Mouse (Mus musculus) hindbrain, embryonic 14.5 days (tissue): ENCODE measurements at regions not wholly inside any gene's neighbourhood (a gene's known extent, or its start where the extent isn't known, plus 50 kb on each side); places are given as distances from the start of the nearest gene placed in this dataset.

ENCODE experiments used
- ATAC-seq: fragments of 200-750 bp; cut with Nextera tagmentation; 2 replicates; pipeline ENCODE4 v1.8.0; 2017; ENCODE audit warnings: moderate number of reproducible peaks, mild to moderate bottlenecking, moderate TSS enrichment, moderate library complexity; ENCODE audit not compliant: low FRiP score
- DNase-seq: peaks from one replicate; pipeline ENCODE4 v3.0.0-alpha.2; 2015; ENCODE audit warnings: low spot score
- H3K27ac ChIP-seq: fragments of 300-500 bp; sonication (generic); 2 replicates; pipeline ENCODE4 v1.5.1; 2014; ENCODE audit warnings: mild to moderate bottlenecking, moderate library complexity
- H3K27me3 ChIP-seq: fragments of 300-500 bp; sonication (generic); 2 replicates; pipeline ENCODE4 v1.6.1; 2014; ENCODE audit warnings: mild to moderate bottlenecking, low read length, mixed read lengths; ENCODE audit not compliant: control insufficient read depth, insufficient read depth
- H3K36me3 ChIP-seq: fragments of 300-500 bp; sonication (generic); replicated peaks from 2 replicates; pipeline ENCODE4 v1.6.1; 2014; ENCODE audit not compliant: control insufficient read depth, insufficient read depth
- H3K4me1 ChIP-seq: fragments of 300-500 bp; sonication (generic); replicated peaks from 2 replicates; pipeline ENCODE4 v1.6.1; 2014; ENCODE audit warnings: antibody characterized with exemption, low read length, mixed read lengths; ENCODE audit not compliant: control insufficient read depth, insufficient read depth
- H3K4me2 ChIP-seq: fragments of 300-500 bp; sonication (generic); replicated peaks from 2 replicates; pipeline ENCODE4 v1.6.1; 2014; ENCODE audit warnings: mild to moderate bottlenecking, moderate library complexity
- H3K4me3 ChIP-seq: fragments of 300-500 bp; sonication (generic); replicated peaks from 2 replicates; pipeline ENCODE4 v1.5.1; 2014; ENCODE audit warnings: mild to moderate bottlenecking, low read length
- H3K9ac ChIP-seq: fragments of 300-500 bp; sonication (generic); 2 replicates; pipeline ENCODE4 v1.6.1; 2014
- H3K9me3 ChIP-seq: fragments of 300-500 bp; sonication (generic); 2 replicates; pipeline ENCODE4 v1.6.1; 2016; ENCODE audit warnings: low read length; ENCODE audit not compliant: control insufficient read depth
- WGBS: fragments of 180-500 bp; shearing (Covaris S2); extraction: QIAGEN DNeasy Blood & Tissue Kit; methylation state at CpG from one replicate; pipeline ENCODE4 v1.1.7; 2014; 5-methylcytosine and 5-hydroxymethylcytosine counted together

DNA sequence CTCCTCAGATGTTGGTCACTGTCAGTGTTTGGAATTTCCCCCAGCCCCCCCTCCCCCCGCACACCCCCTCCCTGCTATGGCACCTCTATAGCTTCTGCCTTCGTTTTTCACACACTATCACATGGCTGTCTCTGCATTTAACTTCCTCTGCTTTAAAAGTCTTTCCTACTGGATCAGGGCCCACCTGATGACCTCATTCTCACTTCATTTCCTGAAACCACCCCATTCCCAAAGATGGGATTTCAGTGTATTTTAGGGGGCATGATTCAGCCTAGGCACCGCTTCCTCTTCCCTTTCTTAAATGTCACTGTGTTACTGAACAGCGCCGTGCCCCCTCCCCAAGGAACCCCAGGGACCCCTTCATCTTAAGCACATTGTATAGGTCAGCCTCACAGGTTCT is 103.7 kb downstream of the Ndufa10 start:
- DNase-seq (no peak), ATAC-seq (no peak)
- WGBS = 90% methylated on average over 5 of the region's 5 CpGs
- Histone ChIP-seq H3K36me3 (no peaks in the 10 kb centered on the region), H3K27me3 (no peaks in the 10 kb centered on the region), H3K4me2 (no peak overlapping the region), H3K9me3 (no peaks in the 10 kb centered on the region), H3K27ac (no peak overlapping the region), H3K4me1 (peaks cover 17% of the 10 kb centered on the region), H3K9ac (no peak overlapping the region), H3K4me3 (no peak overlapping the region)

DNA sequence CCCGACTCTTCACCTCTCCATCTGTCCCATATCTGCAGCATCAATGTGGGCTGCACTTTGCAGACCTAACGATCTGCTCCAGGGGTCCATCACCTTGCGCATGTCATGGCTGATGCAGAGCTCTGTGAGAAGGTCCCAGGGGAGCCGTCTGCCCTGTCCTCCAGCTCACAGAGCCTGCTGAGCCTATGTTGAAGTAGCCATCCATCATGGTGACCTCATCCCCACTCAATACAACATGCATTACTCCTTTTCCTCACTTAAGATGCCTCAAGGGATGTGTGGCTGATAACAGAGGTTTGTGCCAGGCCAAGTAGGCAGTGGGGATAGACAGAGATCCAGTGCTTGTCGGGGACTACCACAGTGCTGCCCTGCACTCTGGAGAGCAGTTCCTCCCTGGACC is 107.4 kb downstream of the Ndufa10 start:
- no peaks in the 10 kb centered on the region for H3K27me3 ChIP-seq
- no peaks in the 10 kb centered on the region for H3K9me3 ChIP-seq
- H3K4me3 ChIP-seq = no peak overlapping the region
- H3K4me2 ChIP-seq = no peak overlapping the region
- H3K36me3 ChIP-seq = no peaks in the 10 kb centered on the region
- H3K9ac ChIP-seq = no peak overlapping the region
- ATAC-seq (no peak), DNase-seq (no peak)
- H3K27ac ChIP-seq = no peak overlapping the region
- peaks cover 4% of the 10 kb centered on the region for H3K4me1 ChIP-seq
- WGBS = 73% methylated on average over 5 of the region's 5 CpGs

DNA sequence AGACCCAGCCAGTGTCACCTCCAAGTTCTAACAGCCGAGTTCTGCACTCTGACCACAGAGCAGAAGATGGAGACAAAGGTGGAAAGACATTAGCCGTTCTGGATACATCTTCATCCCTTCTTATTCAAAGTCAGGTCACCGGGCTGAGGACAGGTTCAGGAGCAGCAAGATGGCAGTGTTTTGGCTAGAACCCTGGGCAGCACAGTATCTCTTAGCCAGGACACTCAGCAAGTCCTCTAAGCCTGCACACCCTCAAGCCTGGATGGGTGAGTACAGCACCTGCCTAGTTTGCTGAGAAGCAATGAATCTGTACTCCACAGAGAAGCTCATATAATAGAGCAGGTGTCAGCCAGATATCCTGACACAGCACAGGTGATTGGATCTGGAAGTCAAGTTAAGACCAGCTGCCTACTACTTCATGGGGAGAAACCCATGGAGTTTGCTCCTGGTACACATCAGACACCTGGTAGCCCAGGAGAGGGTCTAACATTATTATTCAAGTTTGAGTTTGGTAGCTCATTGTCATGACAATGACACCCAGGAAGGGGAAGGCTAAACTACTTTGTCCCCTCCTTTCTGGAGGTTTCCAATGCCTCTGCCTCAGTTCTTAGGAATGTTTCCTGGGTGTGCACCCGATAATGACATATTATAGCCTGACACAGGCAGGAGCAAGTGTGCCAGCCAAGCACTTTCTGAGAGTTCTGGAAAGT is 108.1 kb downstream of the Ndufa10 start:
- Histone ChIP-seq H3K36me3 (no peaks in the 10 kb centered on the region), H3K4me3 (no peak overlapping the region), H3K27me3 (no peaks in the 10 kb centered on the region), H3K9me3 (no peaks in the 10 kb centered on the region), H3K4me2 (no peak overlapping the region), H3K4me1 (peaks cover 4% of the 10 kb centered on the region; the same call in 1 of the 2 replicates), H3K9ac (no peak overlapping the region), H3K27ac (no peak overlapping the region)
- ATAC-seq (no peak), DNase-seq (no peak)
- 82% methylated on average over 4 of the region's 4 CpGs for WGBS

DNA sequence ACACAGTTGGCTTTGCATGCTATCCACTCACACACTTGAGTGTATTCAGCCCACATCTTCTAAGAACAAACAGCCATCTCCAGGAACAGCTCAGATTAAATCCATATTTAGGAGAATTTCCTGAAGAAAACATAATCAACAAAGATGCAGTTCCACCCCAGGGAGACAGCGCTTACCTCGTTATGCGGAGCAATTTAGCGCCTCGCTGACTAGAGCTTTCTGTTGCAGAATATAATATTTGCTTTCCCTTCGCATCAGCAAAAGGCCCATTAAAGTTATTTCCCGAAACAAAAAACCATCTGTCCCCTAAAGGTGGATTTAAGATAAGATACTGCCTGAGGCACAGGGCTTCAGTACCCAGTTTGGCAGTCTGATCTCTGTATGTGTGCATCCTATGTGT is 112.0 kb downstream of the Ndufa10 start:
- ATAC-seq (peak; percentile 12; the same call in 1 of the 2 replicates), DNase-seq (peak; percentile 50)
- H3K9me3 ChIP-seq = no peaks in the 10 kb centered on the region
- H3K27ac ChIP-seq = peak overlapping the region; percentile 84
- H3K9ac ChIP-seq = no peak overlapping the region; the same call in 1 of the 2 replicates
- no peaks in the 10 kb centered on the region for H3K27me3 ChIP-seq
- no peaks in the 10 kb centered on the region for H3K36me3 ChIP-seq
- peaks cover 4% of the 10 kb centered on the region; the same call in 1 of the 2 replicates for H3K4me1 ChIP-seq
- no peak overlapping the region for H3K4me2 ChIP-seq
- no peak overlapping the region for H3K4me3 ChIP-seq
- WGBS = 60% methylated on average over 7 of the region's 7 CpGs

DNA sequence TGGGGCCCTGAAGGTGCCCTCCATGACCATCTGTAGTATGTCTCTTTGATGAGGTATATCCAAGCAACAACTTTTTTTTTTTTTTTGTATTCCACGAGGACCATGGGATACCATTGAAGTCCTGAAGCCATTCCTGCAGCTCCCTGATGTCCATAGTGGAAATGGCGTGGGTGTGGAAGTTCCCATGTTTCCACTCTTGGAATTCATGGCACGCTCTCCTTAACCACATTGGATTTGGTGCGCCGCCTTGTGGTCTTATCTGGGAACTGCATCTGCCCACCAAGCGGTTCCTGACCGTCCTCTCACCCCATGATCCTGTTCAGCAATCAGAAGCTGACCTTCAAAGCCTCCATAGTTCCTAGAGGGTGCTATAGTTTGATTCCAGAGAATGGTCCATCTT is 113.4 kb downstream of the Ndufa10 start:
- DNase-seq = peak; percentile 62
- Histone ChIP-seq H3K4me3 (no peak overlapping the region), H3K4me1 (peaks cover 4% of the 10 kb centered on the region; the same call in 1 of the 2 replicates), H3K4me2 (no peak overlapping the region), H3K27ac (no peak overlapping the region), H3K27me3 (no peaks in the 10 kb centered on the region), H3K9ac (no peak overlapping the region), H3K9me3 (no peaks in the 10 kb centered on the region), H3K36me3 (no peaks in the 10 kb centered on the region)
- ATAC-seq = no peak
- 10% methylated on average over 7 of the region's 7 CpGs for WGBS

DNA sequence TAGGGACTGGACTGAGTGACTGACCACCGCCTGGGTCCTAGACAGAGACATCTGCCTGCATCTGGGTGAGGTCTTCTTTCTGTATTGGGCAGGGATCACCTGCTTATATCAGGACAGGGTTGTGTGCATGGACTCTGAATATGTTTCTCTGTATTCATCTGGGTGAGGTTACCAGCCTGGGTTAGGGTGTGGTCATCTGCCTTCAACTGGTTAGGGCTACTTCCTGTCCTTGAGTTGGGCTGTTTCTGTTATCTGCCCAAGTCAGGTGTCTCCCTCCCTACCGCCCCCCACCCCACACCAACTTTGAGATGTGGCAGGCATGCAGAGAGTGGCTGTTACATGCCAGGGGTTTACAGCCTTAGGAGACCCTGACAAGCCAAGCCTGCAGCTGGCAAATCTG is 114.2 kb downstream of the Ndufa10 start:
- peaks cover 4% of the 10 kb centered on the region; the same call in 1 of the 2 replicates for H3K4me1 ChIP-seq
- ATAC-seq = no peak
- no peaks in the 10 kb centered on the region for H3K36me3 ChIP-seq
- H3K9ac ChIP-seq = no peak overlapping the region
- no peak for DNase-seq
- H3K4me3 ChIP-seq = no peak overlapping the region
- H3K27me3 ChIP-seq = no peaks in the 10 kb centered on the region
- H3K27ac ChIP-seq = no peak overlapping the region
- WGBS = 93% methylated on average over 2 of the region's 2 CpGs
- H3K4me2 ChIP-seq = no peak overlapping the region
- no peaks in the 10 kb centered on the region for H3K9me3 ChIP-seq

DNA sequence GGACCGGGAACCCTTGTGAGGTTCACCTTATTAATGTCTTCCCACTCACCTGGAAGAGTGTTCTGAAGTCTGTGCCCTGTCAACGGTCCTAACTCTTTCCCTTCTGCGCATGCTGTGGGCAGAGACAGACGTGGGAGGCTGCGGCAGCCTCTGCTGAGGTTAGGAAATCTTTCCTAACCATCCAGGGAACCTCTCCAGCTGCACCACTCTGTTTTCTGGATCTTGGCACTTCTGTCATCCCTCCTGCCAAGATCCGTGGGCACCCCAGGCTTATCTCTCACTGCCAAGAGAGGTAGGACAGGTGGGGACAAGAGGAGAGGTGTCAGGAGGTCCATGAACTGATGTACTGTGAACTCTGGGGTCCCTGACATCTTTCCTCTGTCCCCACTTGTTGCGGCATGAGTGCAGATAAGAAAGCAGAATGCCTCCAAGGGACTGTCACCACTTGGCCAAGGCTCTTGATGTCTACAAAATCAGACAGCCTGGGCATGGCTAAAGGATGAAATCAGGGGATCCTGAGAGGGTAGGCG is 114.8 kb downstream of the Ndufa10 start:
- 90% methylated on average over 8 of the region's 8 CpGs for WGBS
- no peak overlapping the region for H3K4me3 ChIP-seq
- DNase-seq (no peak), ATAC-seq (no peak)
- peaks cover 4% of the 10 kb centered on the region; the same call in 1 of the 2 replicates for H3K4me1 ChIP-seq
- no peaks in the 10 kb centered on the region for H3K9me3 ChIP-seq
- H3K27ac ChIP-seq = no peak overlapping the region
- no peaks in the 10 kb centered on the region for H3K36me3 ChIP-seq
- H3K4me2 ChIP-seq = no peak overlapping the region
- no peaks in the 10 kb centered on the region for H3K27me3 ChIP-seq
- H3K9ac ChIP-seq = no peak overlapping the region

DNA sequence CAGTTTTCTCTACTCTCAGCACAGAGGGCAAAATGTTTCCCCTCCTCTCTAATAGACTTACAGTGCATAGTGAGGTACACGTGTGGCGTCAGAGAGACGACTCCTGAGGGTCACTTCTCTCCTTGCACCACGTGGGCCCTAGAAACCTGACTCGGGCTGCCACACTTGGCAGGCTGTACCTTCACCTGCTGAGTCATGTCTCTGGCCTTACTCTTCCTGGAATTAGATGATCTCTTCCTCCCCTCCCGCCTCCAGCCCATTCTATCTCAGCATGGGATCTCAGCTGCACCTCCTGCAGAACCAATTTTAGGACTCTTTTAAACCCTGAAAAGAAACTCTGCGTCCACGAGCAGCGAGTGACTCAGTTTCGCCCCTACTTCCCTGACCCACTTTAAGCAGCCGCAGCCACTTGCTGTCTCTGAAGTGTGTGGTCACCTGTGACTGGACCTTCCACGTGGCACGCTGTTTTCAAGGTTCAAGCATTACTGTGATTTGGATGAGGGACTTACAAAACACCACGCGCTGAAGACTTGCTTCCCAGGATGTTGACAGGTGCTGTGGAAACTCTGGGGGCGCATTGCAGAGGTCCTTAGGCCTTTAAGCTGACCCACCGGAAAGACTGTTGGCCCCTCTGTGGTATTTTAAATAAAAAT is 125.2 kb downstream of the Ndufa10 start:
- Histone ChIP-seq H3K9ac (no peak overlapping the region), H3K27ac (no peak overlapping the region), H3K4me1 (no peaks in the 10 kb centered on the region), H3K4me3 (no peak overlapping the region), H3K27me3 (no peaks in the 10 kb centered on the region), H3K4me2 (no peak overlapping the region), H3K9me3 (no peaks in the 10 kb centered on the region), H3K36me3 (no peaks in the 10 kb centered on the region)
- DNase-seq (no peak), ATAC-seq (no peak)
- 47% methylated on average over 17 of the region's 17 CpGs for WGBS

DNA sequence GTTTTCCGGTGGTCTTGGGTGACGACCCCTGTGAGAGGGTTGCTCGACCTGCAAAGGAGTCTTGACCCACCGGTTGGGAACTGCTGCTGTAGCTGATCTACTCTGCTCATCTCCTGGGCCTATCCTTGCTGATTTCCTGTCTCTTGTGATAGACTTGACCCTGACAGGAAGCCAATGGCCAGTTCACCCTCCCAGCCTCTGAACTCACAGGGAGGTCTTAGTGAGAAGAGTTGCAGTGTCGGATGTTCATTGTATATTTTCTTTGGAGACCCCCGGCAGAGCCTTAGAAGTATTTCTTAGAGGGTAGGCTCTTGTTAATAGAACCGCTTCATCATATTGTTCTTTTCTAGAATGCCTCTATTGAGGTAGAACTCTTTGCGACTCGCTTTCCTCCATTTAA is 126.0 kb downstream of the Ndufa10 start:
- no peak for DNase-seq

More for the DNA sequence above, 126.0 kb downstream of the Ndufa10 start:
- Histone ChIP-seq H3K36me3 (no peaks in the 10 kb centered on the region), H3K27ac (no peak overlapping the region), H3K27me3 (no peaks in the 10 kb centered on the region), H3K4me3 (no peak overlapping the region), H3K9me3 (no peaks in the 10 kb centered on the region), H3K4me2 (no peak overlapping the region), H3K9ac (no peak overlapping the region), H3K4me1 (no peaks in the 10 kb centered on the region)
- ATAC-seq = no peak
- 56% methylated on average over 9 of the region's 9 CpGs for WGBS
